Mouse (Mus musculus) urinary bladder, postnatal 0 days (tissue): Measurements from ENCODE around the gene Zfp493. TPM values are rescaled to one million over a fixed set of nuclear protein-coding genes. Genes with fewer than 3 reads are reported as not detected.

Experiments
- polyA plus RNA-seq: library from polyadenylated mRNA; unstranded; fragments of >200 nt; fragmentation: Nextera tagmentation; extraction: Ambion mirVana; gene quantifications from 2 replicates; pipeline ENCODE4 v1.2.1, GENCODE M21; 2015

The Zfp493 gene
- 0.45 and 0.72 TPM in 2 replicates for polyA plus RNA-seq

DNA sequence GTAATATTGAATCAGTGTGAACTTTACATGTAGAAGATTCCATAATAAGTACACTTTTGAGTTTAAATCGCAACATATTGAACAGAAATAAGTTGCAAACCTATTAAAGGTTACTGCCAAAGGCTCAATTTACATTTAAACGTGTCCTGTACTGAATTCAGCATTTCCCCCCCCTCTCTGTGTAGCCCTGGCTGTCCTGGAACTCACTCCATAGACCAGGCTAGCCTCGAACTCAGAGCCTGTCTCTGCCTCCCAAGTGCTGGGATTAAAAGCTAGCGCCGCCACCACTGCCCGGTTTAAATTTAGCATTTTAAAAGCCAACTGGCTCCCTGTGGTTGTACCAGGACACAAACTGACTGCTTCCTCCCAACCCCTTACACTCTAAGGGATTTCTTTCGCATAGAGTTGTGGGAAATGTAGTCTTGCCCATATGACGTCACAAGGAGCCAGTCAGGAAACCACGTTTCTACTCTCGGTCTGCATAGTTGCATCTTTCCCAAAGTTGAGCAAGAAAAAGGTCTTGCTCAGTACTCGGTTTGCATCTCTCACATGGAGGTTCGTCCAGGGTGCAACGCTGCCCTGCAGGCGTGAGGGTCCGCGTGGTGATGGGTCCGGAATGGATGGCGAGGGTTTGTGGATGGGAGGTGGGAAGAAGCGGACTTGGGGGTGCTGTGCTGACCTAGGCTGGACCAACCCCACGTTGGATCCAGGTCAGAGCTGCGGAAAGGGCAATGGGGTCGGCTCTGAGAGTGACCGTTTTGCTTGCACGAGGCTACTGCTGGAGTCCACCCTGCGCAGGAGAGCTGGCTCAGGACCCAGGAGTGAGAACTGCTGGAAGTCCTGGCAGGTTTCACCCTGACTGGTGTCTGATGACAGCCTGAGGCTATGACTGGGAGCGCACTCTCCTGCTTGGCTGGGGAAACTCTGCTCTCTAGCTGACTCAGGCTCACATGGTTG is at the start of gene Zfp493:
Gene Zfp493, plus strand, starts transcription at position 429 of the 957 bp plus-strand sequence.

DNA sequence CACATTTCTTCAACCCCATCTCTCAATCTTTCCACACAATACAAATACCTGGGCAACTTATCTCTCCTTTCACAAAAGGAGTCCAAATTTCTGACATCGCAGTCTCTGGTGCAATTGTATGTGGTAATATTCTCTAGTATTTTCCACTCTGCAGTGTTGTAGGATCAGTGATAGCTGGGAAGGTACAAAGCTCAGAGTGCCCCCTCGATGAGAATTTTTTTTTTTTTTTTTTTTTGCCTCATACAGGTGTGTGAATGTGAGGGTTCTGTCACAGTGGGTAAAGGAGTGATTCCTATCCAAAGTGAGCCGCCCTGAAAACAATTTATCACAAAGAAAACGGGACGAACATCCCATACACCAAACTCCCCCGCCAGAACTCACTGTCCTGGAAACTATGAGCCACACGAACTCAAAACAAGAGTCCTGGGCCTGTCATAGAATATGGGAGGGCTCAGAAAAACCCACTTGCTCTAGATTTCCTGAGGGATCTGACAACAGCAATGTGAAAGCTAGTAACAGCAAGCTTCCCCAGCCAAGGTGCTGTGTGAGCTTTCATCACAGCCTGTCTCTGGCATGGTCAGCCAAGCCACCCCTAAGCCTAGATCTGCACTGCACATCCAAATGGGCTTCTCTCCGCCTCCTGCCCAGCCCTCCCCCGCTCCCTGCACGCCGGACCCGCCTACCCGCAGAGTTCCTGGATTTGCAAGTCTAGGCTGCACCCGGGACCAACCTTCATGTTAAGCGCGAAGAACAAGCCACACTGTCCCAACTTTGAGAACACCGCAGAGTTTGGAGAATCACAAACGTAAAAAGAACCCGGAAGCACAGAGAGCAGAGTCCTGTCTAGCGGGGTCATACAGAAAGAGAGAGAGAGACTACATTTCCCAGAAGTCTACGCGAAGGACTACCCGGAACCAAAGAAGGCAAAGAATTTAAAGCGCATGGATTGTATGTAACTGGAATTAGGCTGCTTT is 24.9 kb upstream of the Zfp493 start, which contains the start of gene Zfp85:
Gene Zfp85, minus strand, starts transcription at position 896 of the 974 bp plus-strand sequence.

DNA sequence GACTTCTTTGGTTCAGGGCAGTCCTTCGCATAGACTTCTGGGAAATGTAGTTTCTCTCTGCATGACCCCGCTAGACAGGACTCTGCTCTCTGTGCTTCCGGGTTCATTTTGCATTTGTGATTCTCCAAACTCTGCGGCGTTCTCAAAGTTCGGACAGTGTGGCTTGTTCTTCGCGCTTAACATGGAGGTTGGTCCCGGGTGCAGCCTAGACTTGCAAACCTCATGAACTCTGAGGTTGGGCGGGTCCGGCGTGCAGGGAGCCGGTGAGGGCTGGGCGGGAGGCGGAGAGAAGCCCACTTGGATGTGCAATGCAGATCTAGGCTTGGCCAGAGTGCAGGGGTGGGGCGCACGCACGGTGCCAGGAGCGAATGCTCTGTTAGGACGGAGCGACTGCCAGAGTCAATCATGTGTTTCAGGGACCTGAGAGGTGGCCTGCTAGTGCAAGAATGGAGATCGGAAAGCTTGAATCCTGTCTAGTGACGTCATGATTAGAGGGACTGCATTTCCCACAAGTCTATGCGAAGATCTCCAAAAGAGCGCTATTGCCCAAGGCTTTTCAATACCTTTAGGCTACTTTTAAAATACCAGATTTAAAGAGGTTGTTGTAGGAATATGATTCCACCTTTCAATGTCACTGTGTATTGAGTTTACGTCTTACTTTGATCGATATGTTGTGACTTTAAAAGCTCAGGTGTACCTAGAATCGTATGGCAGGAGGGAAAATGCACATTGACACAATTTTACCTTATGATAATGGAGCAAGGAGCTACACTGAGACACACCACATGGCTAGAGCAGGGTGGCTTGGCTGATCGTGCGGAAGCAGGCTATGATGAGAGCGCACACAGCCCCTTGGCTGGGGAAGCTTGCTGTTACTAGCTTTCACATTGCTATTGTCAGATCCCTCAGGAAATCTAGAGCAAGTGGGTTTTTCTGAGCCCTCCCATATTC is 34.5 kb downstream of the Zfp493 start, which contains the start of gene Zfp273:
Gene Zfp273, plus strand, starts transcription at position 31 of the 951 bp plus-strand sequence.

GRCm38 (mm10) chr13:67830911-67831336 is 51.4 kb downstream of the Zfp493 start, which contains the start of gene Gm10037:
Gm10037 (plus strand) TSS chr13:67831106.

Other genes with a start within 250 kb of the Zfp493 start
- 4.0 and 5.1 TPM in 2 replicates for gene Zfp748, start 225.9 kb upstream of the Zfp493 start, polyA plus RNA-seq
- gene Zfp729b, start 170.0 kb upstream of the Zfp493 start, polyA plus RNA-seq, result 1.7 and 1.9 TPM in 2 replicates
- 0.70 TPM in 1 of 2 replicates, not detected in the other for gene Gm49345, start 141.9 kb upstream of the Zfp493 start, polyA plus RNA-seq
- 1.1 and 1.5 TPM in 2 replicates for gene Zfp729a, start 141.9 kb upstream of the Zfp493 start, polyA plus RNA-seq
- 5.9 and 6.5 TPM in 2 replicates for gene Zfp738, start 92.6 kb upstream of the Zfp493 start, polyA plus RNA-seq
- 2.1 and 2.9 TPM in 2 replicates for gene Zfp65, start 50.5 kb upstream of the Zfp493 start, polyA plus RNA-seq
- gene Zfp85, start 24.5 kb upstream of the Zfp493 start, polyA plus RNA-seq, result 2.0 and 2.3 TPM in 2 replicates
- 2.0 and 2.8 TPM in 2 replicates for gene Zfp273, start 34.0 kb downstream of the Zfp493 start, polyA plus RNA-seq
- gene Gm10037, start 51.4 kb downstream of the Zfp493 start, polyA plus RNA-seq, result 0.71 and 1.5 TPM in 2 replicates
- not detected in 2 replicates for gene BC048507, start 83.6 kb downstream of the Zfp493 start, polyA plus RNA-seq